Mouse (Mus musculus) lung, postnatal 0 days (tissue): ENCODE data around the gene Rnft2.

ENCODE experiments used
- CTCF ChIP-seq: IDR thresholded peaks from 2 replicates; pipeline ENCODE4 v1.5.1; 2016; ENCODE audit warnings: antibody characterized with exemption, mild to moderate bottlenecking
- EP300 ChIP-seq: IDR thresholded peaks from 2 replicates; pipeline ENCODE4 v1.6.1; 2016; ENCODE audit warnings: antibody characterized with exemption, mild to moderate bottlenecking, control low read depth

DNA sequence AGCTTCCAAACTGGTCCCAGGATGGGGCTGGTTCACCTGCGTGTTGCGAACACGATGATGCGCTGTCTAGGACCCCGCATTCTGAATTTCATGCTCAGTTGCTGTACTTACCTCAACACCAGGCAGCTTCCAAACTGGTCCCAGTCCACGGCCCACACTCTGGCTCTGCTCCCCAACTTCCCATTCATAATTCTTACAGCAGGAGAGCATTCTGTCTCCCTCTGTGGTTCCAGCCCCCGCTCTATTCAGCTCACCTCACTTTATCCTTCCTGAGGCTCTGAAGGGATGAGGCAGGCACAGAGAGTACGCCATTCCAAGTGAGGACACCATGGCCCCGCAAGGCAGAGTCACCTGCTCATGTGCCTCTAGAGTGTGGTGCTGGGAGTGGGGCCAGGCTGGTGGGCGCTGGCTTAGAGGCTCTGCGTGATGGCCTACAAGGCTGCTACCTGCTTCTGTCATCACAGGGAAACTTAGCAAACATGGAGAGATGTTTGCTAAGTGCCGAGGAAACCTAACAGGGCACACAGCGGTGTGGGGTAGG, 14.8 kb downstream of the Rnft2 start:
- TF ChIP-seq CTCF: no peak
- no peak for TF ChIP-seq EP300
